Mouse (Mus musculus): ENCODE results near the gene Kdm7a.

Kdm7a gene

GRCm38 (mm10) chr6:39206581-39207461, at the start of gene Kdm7a:
Gene Kdm7a (minus strand): TSS chr6:39206789.
- DNase-seq (ENCODE audit: low spot score), result peak; percentile 81

GRCm38 (mm10) chr6:39255271-39255670, 48.7 kb upstream of the Kdm7a start:
- DNase-seq (ENCODE audit: low spot score), result no peak

DNA sequence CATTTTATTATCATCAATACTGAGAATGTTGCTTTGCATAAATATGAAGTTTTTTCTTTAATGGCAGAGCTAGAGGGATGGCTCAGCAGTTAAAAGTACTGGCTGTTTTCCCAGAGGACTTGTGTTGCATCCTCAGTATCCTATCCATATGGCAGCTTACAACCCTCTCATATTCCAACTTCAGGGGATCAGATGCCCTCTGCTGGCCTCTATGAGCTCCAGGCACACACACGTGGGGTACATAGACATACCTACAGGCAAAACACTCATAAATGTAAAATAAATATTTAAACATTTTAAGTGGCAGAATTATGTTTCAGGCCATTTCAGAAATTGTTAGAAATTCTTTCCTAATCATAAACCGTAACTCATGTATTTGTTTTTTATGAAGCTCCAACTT, 43.5 kb upstream of the Kdm7a start:
- DNase-seq (ENCODE audit: low spot score), result no peak

DNA sequence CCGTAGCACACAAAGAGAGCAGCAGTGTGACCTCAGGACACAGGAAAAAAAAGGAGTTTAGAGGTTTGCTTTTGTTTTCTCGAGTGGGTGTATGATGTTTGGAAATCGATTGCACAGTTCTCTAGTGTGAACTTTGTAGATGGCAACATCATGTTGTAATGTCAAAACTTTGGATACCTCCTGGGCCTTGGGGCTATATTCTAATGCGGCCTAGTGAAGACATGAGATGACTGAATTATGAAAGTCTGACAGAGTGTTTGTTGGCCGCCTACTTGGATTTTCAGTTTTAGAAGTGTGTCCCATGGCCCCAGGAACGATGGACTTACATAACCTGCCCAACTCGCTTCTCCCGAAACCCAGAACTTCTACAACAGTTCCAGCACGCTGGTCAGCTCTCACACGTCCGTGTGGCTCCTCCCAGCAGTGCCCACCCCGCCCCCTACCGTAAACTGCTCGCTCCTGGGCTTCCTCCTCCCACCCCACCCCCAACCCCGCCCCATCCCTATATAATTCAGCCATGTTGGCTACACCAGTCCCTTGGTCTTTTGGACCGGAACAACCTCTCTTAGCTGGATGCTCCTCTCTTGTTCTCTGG, 42.7 kb upstream of the Kdm7a start:
- DNase-seq (ENCODE audit: low spot score), result no peak

GRCm38 (mm10) chr6:39244066-39244465, 37.5 kb upstream of the Kdm7a start:
- DNase-seq (ENCODE audit: low spot score), result no peak

DNA sequence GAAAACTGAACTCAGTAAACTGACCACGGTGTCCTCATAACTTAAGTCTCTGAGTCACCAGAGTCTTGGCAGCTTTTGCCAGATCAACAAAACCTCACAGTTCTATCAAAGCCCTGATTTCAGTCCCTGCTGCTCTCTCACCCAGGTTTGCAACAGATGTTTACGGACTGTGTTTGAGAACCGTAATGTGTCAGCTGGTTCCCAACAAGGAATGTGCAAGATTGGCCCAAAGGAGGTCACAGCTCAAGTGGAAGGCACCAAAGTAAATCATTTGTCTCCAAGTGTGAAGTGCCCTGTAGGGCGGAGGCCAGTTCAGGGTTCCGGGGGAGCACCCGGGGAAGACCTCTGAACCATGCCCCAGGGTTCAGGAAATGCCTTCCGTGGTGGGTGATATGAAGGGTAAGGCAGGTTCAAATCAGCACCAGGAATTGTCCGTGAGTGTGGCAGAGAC, 36.9 kb upstream of the Kdm7a start:
- DNase-seq (ENCODE audit: low spot score), result no peak

- DNase-seq (ENCODE audit: low spot score), result no peak
These were observed 36.3 kb upstream of the Kdm7a start for GRCm38 (mm10) chr6:39242718-39243471.

- no peak for DNase-seq (ENCODE audit: low spot score)
These were observed 34.9 kb upstream of the Kdm7a start for GRCm38 (mm10) chr6:39241421-39241891.

GRCm38 (mm10) chr6:39240956-39241355, 34.4 kb upstream of the Kdm7a start:
- DNase-seq (ENCODE audit: low spot score), result no peak

DNA sequence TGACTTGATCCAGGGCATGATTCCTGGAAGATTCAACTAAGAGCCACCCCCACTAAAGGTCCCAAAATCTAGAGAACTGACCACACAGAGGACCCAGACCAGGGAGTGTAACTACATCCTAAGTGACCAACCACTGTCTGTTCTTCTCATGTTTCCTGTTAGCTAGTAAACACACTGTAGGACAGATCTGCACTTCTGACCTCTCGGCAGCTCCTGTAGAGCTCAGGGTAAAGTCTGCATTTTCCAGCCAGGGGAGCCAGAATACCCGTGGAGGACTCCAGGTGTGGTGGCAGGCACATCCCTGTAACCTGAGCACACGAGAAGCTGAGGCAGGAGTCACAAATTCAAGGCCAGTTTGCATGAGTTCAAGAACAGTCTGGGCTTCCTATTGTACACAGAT, 31.3 kb upstream of the Kdm7a start:
- DNase-seq (ENCODE audit: low spot score), result no peak

DNA sequence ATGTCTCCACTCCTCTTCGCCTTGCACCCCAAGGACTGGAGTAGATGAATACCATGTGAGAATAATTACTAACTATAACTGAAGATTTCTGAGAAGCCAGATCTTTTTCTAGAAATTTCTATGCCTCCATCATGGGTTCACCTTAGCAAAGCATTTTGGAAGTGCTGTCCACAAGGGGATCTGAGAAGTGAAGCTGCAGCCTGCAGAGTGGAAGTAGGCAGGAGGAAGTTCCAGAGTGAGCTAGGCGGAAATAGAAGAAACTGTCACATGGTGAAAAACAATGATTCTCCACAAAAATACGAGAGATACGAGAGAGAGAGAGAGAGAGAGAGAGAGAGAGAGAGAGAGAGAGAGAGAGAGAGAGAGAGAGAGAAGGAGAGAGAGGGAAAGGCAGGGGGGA, 26.0 kb upstream of the Kdm7a start:
- no peak for DNase-seq (ENCODE audit: low spot score)

- no peak for DNase-seq (ENCODE audit: low spot score)
These were observed 24.1 kb upstream of the Kdm7a start for GRCm38 (mm10) chr6:39230664-39231063.

DNA sequence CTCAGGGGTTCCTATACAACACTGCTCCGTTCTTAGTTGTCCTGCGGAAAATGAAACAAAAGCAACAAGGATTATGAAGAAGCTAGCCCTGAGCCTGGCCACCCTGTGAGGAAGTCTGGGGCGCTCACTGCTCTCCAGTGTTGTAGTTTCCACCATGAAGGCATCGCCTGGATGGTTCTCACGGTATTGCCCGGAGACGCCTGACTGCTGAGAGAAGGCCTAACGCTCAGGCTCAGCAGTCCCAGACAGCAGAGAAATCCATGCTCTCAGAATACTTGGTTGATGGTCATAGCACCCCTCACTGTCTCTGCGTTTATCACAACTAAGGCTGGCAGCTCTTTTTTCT, 20.0 kb upstream of the Kdm7a start:
- DNase-seq (ENCODE audit: low spot score), result no peak

DNA sequence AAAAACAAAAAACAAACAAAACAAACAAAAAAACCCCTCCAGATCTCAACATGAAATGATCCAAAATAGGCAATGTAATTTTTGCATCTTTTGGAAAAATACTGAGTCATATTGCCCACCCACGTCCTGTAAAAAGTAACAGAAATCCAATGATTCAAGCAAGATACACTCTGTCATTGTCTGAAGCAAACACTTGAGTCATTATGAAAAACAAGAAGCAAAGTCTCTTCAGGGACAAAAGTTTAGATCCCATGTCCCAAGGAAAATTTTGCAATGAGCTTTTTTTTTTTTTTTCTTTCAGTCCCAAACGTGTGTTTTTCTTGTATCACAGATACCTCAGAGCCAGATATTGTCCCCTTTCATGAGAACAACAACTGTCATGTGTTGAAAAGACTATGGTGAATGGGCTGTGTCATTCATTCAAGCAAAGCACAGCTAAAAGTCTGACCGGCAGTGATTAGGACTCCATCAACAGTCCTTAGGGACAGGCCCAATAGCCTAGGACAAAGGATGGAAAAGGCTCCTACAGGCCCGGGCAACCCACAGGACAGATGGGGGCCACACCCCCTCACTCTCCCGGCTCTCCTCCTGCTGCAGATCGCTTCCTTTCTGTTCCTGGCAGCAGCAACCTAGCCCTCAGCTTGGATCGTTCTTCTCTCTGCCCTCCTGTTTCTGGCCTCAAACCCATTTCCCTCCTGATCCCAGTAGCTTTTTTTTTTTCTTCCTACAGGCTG, 19.5 kb upstream of the Kdm7a start:
- no peak for DNase-seq (ENCODE audit: low spot score)

DNA sequence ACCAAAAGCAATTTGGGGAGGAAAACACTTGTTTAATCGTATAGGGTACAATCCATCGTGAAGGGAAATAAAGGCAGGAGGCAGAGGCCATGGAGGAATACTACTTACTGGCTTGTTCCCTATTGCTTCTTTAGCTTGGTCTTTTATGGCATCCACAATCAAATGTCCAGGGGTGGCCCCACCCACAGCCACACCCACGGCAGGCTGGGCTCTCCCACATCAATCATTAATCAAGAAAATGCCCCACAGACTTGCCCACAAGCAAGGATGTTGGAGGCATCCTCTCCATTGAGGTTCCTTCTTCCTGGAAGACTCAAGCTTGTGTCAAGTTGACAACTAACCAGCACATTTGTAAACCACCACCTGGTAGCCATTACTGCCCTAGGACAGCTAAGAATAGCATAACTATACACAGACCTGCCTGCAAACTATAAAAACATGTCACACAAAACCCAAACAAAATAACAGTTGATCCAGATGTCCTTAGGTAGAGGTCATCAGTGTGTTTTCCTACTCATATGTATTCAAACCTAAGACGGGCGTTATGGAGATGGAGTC, 16.8 kb upstream of the Kdm7a start:
- no peak for DNase-seq (ENCODE audit: low spot score)

- no peak for DNase-seq (ENCODE audit: low spot score)
These were observed 15.9 kb upstream of the Kdm7a start for GRCm38 (mm10) chr6:39222487-39222886.

DNA sequence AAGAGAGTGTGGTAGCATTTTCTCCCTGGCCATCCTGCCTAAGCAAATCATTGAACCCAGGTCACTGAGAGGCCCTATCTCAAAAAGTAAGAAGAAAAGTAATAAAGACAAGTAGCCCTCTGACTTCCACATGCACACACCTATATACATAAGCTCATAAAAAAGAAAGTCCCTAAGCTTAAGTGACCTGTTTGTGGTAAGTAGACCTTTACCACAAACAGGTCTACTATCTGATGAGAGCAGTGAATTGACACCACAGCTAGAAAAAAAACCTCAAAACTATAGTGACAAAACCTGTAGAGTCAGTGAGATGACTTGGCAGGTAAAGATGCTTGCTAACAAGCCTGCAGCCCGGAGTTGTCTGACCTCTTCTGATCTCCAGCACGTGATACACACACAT, 11.4 kb upstream of the Kdm7a start:
- no peak for DNase-seq (ENCODE audit: low spot score)

DNA sequence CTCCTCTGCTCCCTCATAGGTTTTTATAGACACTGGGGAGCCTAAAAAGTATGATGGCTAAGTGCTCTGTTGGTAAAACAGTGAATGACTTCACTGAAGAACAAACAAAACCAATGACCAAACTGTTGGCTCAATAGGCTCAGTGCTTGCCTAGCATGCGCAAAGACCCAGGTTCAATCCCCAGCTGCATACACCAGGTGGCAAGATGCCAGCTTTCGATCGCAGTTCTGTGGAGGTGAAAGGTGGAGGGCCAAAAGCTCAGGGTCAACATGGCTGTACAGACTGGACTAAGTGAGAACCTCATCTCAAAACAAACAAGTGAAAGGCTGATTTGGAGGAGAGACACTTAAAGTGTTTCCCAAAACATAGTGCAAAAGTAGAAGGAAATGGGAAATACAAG, 10.5 kb upstream of the Kdm7a start:
- no peak for DNase-seq (ENCODE audit: low spot score)

DNA sequence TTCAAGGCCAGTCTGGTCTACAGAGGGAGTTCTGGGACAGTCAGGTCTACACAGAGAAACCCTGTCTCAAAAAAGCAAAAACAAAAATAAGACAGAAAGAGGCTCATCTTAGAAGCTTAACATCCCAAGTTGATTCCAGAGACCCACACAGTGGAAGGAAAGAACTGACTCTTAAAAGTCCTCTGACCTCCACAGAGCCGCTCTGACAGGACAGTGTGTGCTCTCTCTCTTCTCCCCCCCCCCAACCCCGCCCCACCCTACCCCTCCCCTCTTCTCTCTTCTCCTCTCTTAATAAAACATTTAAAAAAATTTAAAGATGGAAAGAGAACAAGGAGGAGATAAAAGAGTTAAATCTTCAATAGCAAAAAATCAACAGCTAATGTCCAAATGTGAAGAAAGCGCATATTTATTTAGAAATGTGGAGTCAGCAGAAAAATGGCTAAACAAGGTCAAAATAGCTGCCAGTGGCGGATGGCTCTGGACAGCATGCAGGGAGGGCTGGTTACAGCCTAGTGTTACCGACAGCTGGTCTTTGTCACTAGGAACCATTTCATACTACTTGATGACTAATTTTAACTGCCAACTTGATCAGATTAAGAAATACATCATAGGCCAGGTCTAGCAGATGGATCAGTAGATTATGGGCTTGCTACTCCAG, 8.5 kb upstream of the Kdm7a start:
- no peak for DNase-seq (ENCODE audit: low spot score)

- DNase-seq (ENCODE audit: low spot score), result no peak
These were observed 3.1 kb upstream of the Kdm7a start for GRCm38 (mm10) chr6:39209677-39210076.

GRCm38 (mm10) chr6:39208181-39208580, 1.6 kb upstream of the Kdm7a start:
- DNase-seq (ENCODE audit: low spot score), result no peak
